Mouse (Mus musculus) gastrocnemius, adult 2 months (tissue): Measurements from ENCODE around the gene Ubb. TPM values are rescaled to one million over a fixed set of nuclear protein-coding genes. Genes with fewer than 3 reads are reported as not detected.

Experiments used
- DNase-seq: peaks from one replicate; pipeline ENCODE4 v3.0.0; 2022
- H3K27ac ChIP-seq: fragments of 200-600 bp; 2 replicates; pipeline ENCODE4 v1.8.1; 2022; ENCODE audit warnings: mild to moderate bottlenecking
- H3K4me3 ChIP-seq: fragments of 200-600 bp; 2 replicates; pipeline ENCODE4 v1.8.1; 2022; ENCODE audit warnings: mild to moderate bottlenecking, moderate library complexity
- CTCF ChIP-seq: fragments of 200-600 bp; IDR thresholded peaks from 2 replicates; pipeline ENCODE4 v1.8.1; 2022; ENCODE audit warnings: antibody characterized with exemption, mild to moderate bottlenecking, moderate library complexity
- intact Hi-C: fragments of 180-260 bp; cut with DNase I; formaldehyde crosslinking; loops from one replicate; pipeline ENCODE4 v1.15.1; 2025
- total RNA-seq, 2 experiments: library from RNA; stranded (reverse); gene quantifications; 2 replicates each; pipeline ENCODE4 v1.2.3; 2021

Ubb gene
- total RNA-seq, 2 experiments from 2014 or later: 776 to 989 TPM

- TF ChIP-seq CTCF: no peak
- DNase-seq: no peak
- no peak overlapping the region for H3K4me3 ChIP-seq
- intact Hi-C loops: loop anchor here (2.0 to 10.0 kb wide), 3 partner anchors 36 to 178 kb away; partner anchors contain the start of gene Cenpv
- no peak overlapping the region for H3K27ac ChIP-seq
Measured at GRCm38 (mm10) chr11:62574703-62575085, 23.7 kb downstream of the Ubb start.

GRCm38 (mm10) chr11:62575297-62575658, 24.3 kb downstream of the Ubb start:
- H3K27ac ChIP-seq: peak overlapping the region; percentile 77
- peak; percentile 89 for DNase-seq
- intact Hi-C loops: loop anchor here (2.0 to 10.0 kb wide), 3 partner anchors 36 to 178 kb away; partner anchors contain the start of gene Cenpv
- H3K4me3 ChIP-seq: peak overlapping the region; percentile 74
- peak; percentile 96 for TF ChIP-seq CTCF

- intact Hi-C loops: loop anchor here (2.0 to 10.0 kb wide), 3 partner anchors 37 to 179 kb away; partner anchors contain the start of gene Cenpv
- Histone ChIP-seq H3K4me3 (peak overlapping the region; percentile 74), H3K27ac (peak overlapping the region; percentile 77)
- peak; percentile 65 for DNase-seq
- no peak for TF ChIP-seq CTCF
Measured at GRCm38 (mm10) chr11:62575659-62576438, 24.9 kb downstream of the Ubb start.

DNA sequence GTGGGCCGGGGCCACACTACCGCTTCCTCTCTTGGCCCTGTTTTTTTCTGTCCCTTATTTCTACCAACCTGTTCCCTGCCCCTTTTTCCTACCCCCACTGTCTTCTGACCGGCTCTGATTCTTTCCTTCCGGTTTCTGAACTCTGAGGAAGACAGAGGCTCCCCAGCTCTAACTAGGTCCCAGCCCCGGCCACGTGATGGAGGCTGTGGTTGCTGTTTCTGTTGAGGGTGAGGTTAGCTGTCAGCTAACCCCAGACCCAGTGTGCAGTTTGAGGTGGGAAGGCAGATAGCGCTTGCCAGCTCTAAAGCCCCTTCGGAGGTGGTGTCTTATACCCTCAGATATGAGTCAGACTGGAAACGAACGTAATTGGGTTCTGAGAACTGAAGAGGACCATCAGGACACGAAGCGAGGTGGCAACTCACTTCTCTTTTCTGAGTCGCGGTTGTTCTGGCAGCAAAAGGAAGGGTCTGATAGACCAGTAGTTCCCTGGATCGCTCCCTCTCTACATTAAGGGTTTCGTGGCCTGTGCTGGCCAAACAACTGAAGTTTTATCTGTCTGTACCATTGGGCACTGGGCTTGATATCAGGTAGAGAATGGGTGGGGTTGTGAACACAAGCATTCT, 25.7 kb downstream of the Ubb start:
- Histone ChIP-seq H3K4me3 (peak overlapping the region; percentile 74), H3K27ac (peak overlapping the region; percentile 77)
- no peak for TF ChIP-seq CTCF
- intact Hi-C loops: loop anchor here (10.0 kb wide), 1 partner anchor 62 kb away; no protein-coding TSS in a partner anchor
- peak; percentile 44 for DNase-seq

DNA sequence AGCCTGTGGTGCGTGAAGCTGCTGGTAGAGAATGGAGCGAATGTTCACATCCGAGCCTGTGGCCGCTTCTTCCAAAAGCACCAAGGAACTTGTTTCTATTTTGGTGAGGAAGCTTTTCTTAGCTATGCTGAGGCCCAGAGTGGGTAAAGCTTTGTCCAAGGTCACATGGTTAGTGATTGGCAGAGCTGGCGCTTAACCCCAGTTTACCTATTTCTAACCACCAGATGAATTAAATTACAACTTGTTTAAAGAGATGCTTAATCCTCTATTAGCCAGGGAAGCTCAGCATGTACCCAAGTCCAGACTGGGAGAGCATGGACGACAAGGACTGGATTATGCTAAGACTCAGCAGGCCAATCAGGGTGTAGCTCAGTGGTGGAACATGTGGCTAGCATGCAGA, 32.1 kb downstream of the Ubb start:
- intact Hi-C loops: no loop called here
- H3K4me3 ChIP-seq: peak overlapping the region; percentile 56
- no peak for DNase-seq
- TF ChIP-seq CTCF: no peak
- peak overlapping the region; percentile 73 for H3K27ac ChIP-seq

- H3K4me3 ChIP-seq: no peak overlapping the region
- DNase-seq: no peak
- no peak overlapping the region for H3K27ac ChIP-seq
- intact Hi-C loops: no loop called here
- TF ChIP-seq CTCF: no peak
Measured at GRCm38 (mm10) chr11:62584671-62585206, 33.8 kb downstream of the Ubb start.

GRCm38 (mm10) chr11:62587034-62587433, 36.1 kb downstream of the Ubb start:
- intact Hi-C loops: no loop called here
- DNase-seq: no peak
- no peak for TF ChIP-seq CTCF
- Histone ChIP-seq H3K4me3 (no peak overlapping the region), H3K27ac (no peak overlapping the region)

- H3K27ac ChIP-seq: no peak overlapping the region
- no peak for DNase-seq
- no peak for TF ChIP-seq CTCF
- intact Hi-C loops: no loop called here
- no peak overlapping the region for H3K4me3 ChIP-seq
Measured at GRCm38 (mm10) chr11:62589391-62589790, 38.4 kb downstream of the Ubb start.

GRCm38 (mm10) chr11:62591026-62591425, 40.1 kb downstream of the Ubb start:
- intact Hi-C loops: no loop called here
- DNase-seq: no peak
- no peak overlapping the region for H3K4me3 ChIP-seq
- H3K27ac ChIP-seq: no peak overlapping the region
- TF ChIP-seq CTCF: no peak

DNA sequence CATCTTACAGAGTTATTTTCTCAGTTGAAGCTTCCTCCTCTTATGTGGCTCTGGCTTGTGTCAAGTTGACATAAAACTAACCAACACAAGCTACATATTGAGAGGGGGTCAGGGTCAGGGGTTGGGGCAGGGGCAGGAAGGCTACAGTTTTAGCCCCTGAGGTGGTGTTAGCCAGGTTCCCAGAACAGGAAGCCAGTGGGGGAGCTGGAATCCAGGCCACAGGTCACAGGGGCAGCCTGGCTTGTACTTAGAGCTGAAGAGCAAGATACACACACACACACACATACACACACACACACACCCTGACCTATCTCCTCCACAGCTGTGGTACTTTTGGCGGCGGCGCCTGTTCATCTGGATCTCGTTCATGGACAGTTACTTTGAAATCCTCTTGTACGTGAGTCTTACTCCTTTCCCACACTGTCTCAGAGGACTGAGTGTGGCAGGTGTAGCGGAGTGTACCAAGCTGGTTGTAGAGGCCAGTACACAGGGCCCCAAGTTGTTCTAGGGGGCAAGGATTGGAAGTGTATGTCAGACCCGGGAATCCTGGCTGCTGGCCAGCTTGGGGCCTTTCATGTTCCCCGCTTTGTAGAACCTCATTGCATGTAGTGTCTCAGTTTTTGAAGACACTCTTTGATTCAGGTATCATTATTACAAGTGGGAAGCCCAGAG, 41.1 kb downstream of the Ubb start:
- no peak for TF ChIP-seq CTCF
- Histone ChIP-seq H3K4me3 (no peak overlapping the region), H3K27ac (no peak overlapping the region)
- DNase-seq: no peak
- intact Hi-C loops: no loop called here

GRCm38 (mm10) chr11:62598571-62598970, 47.6 kb downstream of the Ubb start:
- no peak for DNase-seq
- Histone ChIP-seq H3K4me3 (no peak overlapping the region), H3K27ac (no peak overlapping the region)
- intact Hi-C loops: no loop called here
- no peak for TF ChIP-seq CTCF

DNA sequence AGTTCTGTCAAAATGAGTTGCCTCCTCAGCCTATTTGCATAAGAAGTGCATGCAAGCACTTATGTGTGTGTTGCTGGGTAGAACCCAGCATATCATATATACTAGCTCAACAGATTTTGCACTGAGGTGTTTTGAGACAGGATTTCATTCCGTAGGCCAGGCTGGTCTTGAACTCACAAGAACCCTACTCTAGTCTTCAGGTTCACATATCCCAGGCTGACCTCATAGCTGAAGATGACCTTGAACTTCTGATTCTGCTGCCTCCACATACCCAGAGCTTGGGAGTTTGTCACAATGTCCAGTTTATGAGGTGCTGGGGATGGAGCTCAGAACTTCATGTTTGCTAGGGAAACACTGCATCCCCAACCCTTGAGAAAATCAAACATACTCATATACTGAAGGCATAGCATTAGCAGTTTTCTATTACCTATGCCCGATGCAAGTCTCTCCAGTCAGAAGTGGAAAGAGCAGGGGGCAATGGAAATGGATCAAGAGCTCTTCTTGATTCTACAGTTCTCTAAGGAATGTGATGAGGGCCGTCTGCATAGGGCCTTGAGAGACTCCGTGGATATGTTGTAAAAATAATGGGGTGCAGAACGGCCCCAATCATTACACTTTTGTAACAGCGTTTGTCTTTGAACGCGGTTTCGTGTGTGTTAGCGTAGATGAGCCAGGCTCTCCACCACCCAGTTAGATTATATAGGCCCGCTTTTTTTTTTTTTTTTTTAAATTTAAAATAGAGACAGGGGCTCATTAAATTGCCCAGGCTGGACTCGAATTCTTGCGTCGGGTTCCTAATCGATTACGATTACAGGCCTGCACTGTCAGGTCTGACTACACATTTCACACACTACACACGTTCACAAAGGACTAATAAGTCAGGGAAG, 51.0 kb downstream of the Ubb start:
- DNase-seq: no peak
- peak overlapping the region; percentile 98 for H3K27ac ChIP-seq
- peak overlapping the region; percentile 80 for H3K4me3 ChIP-seq
- TF ChIP-seq CTCF: no peak
- intact Hi-C loops: no loop called here

Other genes starting within 250 kb of the Ubb start
- gene Pigl, start 92.7 kb upstream of the Ubb start, total RNA-seq: 1 to 10 TPM; 2.2 to 2.6 TPM
- gene Ncor1, start 92.6 kb upstream of the Ubb start, total RNA-seq: 100 to 1,000 TPM; 133 to 139 TPM
- 10 to 100 TPM; 19.2 to 24.3 TPM for gene Cenpv, start 11.9 kb upstream of the Ubb start, total RNA-seq
- gene Trpv2, start 23.3 kb downstream of the Ubb start, total RNA-seq: 1 to 10 TPM in 1 of 2 experiments, under 1 TPM in 1; 0.89 to 1.1 TPM
- gene Lrrc75a, start 97.4 kb downstream of the Ubb start, total RNA-seq: 1 to 10 TPM; 3.2 to 5.6 TPM
- gene Mmgt2, start 97.5 kb downstream of the Ubb start, total RNA-seq: 1 to 10 TPM; 2.9 to 3.5 TPM
- 1 to 10 TPM in 1 of 2 experiments, under 1 TPM in 1; 0.69 to 1.3 TPM for gene Zfp287, start 180.7 kb downstream of the Ubb start, total RNA-seq
- gene Gm10428, start 201.9 kb downstream of the Ubb start, total RNA-seq: not detected
- 1 to 10 TPM; 1.3 to 1.4 TPM for gene Zfp286, start 238.3 kb downstream of the Ubb start, total RNA-seq